Mouse (Mus musculus) midbrain, embryonic 16.5 days (tissue): ENCODE measurements around the gene Arid3b. TPM values are rescaled to one million over a fixed set of nuclear protein-coding genes. Genes with fewer than 3 reads are reported as not detected.

Source experiments
- ATAC-seq: fragments of 200-750 bp; cut with Nextera tagmentation; 2 replicates; pipeline ENCODE4 v1.8.0; 2017; ENCODE audit warnings: moderate TSS enrichment
- H3K27ac ChIP-seq: fragments of 300-500 bp; sonication (generic); 2 replicates; pipeline ENCODE4 v1.5.1; 2014; ENCODE audit warnings: mild to moderate bottlenecking, low read length, mixed read lengths
- H3K27me3 ChIP-seq: fragments of 300-500 bp; sonication (generic); 2 replicates; pipeline ENCODE4 v1.6.1; 2014; ENCODE audit warnings: low read depth, low read length, mixed read lengths; ENCODE audit not compliant: control insufficient read depth, insufficient read depth
- H3K36me3 ChIP-seq: fragments of 300-500 bp; sonication (generic); 2 replicates; pipeline ENCODE4 v1.6.1; 2014; ENCODE audit warnings: mild to moderate bottlenecking, low read length, moderate library complexity, mixed read lengths; ENCODE audit not compliant: control insufficient read depth, insufficient read depth
- H3K4me1 ChIP-seq: fragments of 300-500 bp; sonication (generic); 2 replicates; pipeline ENCODE4 v1.6.1; 2014; ENCODE audit warnings: mild to moderate bottlenecking, low read length, mixed read lengths; ENCODE audit not compliant: control insufficient read depth, insufficient read depth
- H3K4me2 ChIP-seq: fragments of 300-500 bp; sonication (generic); 2 replicates; pipeline ENCODE4 v1.6.1; 2014; ENCODE audit warnings: mild to moderate bottlenecking, low read length, mixed read lengths
- H3K4me3 ChIP-seq: fragments of 300-500 bp; sonication (generic); 2 replicates; pipeline ENCODE4 v1.5.1; 2014; ENCODE audit warnings: low read depth, mild to moderate bottlenecking, low read length, moderate library complexity, mixed read lengths
- H3K9ac ChIP-seq: fragments of 300-500 bp; sonication (generic); 2 replicates; pipeline ENCODE4 v1.6.1; 2014; ENCODE audit warnings: low read depth, low read length, mixed read lengths
- H3K9me3 ChIP-seq: fragments of 300-500 bp; sonication (generic); replicated peaks from 2 replicates; pipeline ENCODE4 v1.6.1; 2014; ENCODE audit warnings: mild to moderate bottlenecking, low read length, mixed read lengths; ENCODE audit not compliant: control insufficient read depth, poor library complexity, severe bottlenecking
- WGBS: fragments of 180-500 bp; shearing (Covaris S2); extraction: QIAGEN DNeasy Blood & Tissue Kit; methylation state at CpG from one replicate; pipeline ENCODE4 v1.1.7; 2014; 5-methylcytosine and 5-hydroxymethylcytosine counted together
- polyA plus RNA-seq: library from polyadenylated mRNA; unstranded; fragments of >200 nt; fragmentation: Nextera tagmentation; extraction: Ambion mirVana; gene quantifications from 2 replicates; pipeline ENCODE4 v1.2.1, GENCODE M21; 2015

Gene Arid3b
- polyA plus RNA-seq, 1 experiment from 2014 or later = 6.6 TPM

- Histone ChIP-seq H3K4me1 (peaks cover 42% of the 10 kb centered on the region), H3K27me3 (no peaks in the 10 kb centered on the region), H3K27ac (no peak overlapping the region), H3K4me2 (peak overlapping the region; percentile 54), H3K9me3 (no peaks in the 10 kb centered on the region), H3K36me3 (no peaks in the 10 kb centered on the region), H3K4me3 (peak overlapping the region; percentile 9; the same call in 1 of the 2 replicates), H3K9ac (peak overlapping the region; percentile 34; the same call in 1 of the 2 replicates)
- 33% methylated on average over 11 of the region's 11 CpGs for WGBS
- ATAC-seq = no peak
Measured at GRCm38 (mm10) chr9:57834629-57835417, 1.8 kb downstream of the Arid3b start.

- H3K9ac ChIP-seq = no peak overlapping the region
- 88% methylated on average over 9 of the region's 9 CpGs for WGBS
- no peak overlapping the region for H3K27ac ChIP-seq
- H3K36me3 ChIP-seq = no peaks in the 10 kb centered on the region
- no peak overlapping the region for H3K4me2 ChIP-seq
- ATAC-seq = no peak
- peaks cover 46% of the 10 kb centered on the region for H3K4me1 ChIP-seq
- no peaks in the 10 kb centered on the region for H3K9me3 ChIP-seq
- H3K27me3 ChIP-seq = no peaks in the 10 kb centered on the region
- no peak overlapping the region for H3K4me3 ChIP-seq
Measured at GRCm38 (mm10) chr9:57833762-57834471, 2.7 kb downstream of the Arid3b start.

DNA sequence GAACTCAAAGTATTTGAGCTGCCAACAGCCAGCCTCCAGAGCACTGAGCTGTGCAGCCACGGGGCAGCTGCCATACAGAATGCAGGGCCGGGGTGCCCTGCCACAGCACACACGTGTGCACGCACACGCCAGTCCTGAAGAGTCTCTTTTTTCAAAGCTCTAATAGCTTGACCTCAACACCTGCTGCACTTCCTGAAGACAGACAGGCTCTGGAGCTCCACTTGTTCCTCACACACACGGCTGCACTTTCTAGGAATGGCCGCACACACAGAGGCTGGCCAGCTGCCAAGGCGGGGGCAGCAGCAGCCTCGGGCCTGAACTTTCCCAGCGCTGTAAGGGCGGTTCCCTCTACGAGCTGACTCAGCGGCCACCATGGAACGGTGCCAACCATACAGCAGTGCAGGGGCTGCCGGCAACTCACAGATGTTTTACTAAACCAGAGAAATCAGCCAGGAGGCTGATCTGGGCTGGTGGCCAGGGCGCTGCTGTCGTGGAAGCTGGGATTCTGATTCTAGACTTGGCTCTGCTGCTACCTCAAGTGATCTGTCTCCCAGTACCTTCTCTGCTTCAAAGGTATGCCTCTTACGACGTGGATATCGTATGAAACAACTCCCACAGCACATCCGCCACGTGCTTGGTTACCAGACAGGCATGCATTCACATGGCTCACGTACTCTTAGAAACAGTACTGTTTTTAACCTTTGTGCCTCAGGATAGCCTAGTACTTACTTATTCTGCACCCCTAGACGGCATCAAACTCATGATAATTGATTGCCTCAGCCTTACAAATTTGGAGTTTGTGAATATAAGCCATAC lies 5.1 kb downstream of the Arid3b start:
- Histone ChIP-seq H3K4me1 (peaks cover 42% of the 10 kb centered on the region), H3K4me3 (no peak overlapping the region), H3K9ac (no peak overlapping the region), H3K27me3 (no peaks in the 10 kb centered on the region), H3K27ac (no peak overlapping the region), H3K36me3 (no peaks in the 10 kb centered on the region), H3K9me3 (no peaks in the 10 kb centered on the region), H3K4me2 (peak overlapping the region; percentile 33)
- peak; percentile 86 for ATAC-seq
- WGBS = 14% methylated on average over 24 of the region's 24 CpGs

DNA sequence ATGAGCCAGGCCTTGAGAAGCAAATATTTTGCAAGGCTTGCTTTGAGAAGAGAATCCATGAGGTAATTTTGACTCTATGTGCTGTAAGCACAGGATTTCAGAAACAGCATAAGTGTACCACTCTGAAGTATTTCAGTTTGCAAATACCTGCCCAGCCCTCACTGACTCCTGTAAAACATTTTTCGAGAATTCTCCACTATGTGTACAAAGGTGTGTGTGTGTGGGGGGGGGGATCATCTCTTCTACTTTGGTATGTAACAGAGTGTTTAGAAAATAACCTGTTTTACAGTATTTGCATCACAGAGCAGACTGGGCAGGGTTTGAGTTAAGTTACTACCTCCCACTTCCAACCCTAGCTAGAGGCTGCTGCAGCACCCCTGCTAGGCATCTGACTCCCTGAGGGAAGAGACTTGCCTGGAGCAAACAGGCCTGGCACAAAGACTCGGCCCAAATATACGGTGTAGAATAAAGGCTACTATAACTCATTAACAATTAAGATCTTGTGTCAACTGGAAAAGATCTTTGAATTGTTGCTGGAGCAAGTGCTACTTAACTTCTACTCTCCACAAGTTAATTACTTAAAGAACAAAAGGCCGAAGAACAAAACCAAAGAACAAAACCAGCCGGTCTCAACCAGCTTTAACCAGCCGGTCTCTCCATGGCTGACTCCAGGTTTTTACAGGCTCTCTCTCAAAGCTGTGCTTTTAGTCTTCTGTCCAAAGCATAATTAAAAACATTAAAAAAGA lies 6.6 kb downstream of the Arid3b start:
- WGBS = 25% methylated on average over 6 of the region's 6 CpGs
- Histone ChIP-seq H3K27ac (no peak overlapping the region), H3K4me3 (no peak overlapping the region), H3K9me3 (no peaks in the 10 kb centered on the region), H3K4me2 (no peak overlapping the region), H3K4me1 (peaks cover 35% of the 10 kb centered on the region), H3K27me3 (no peaks in the 10 kb centered on the region), H3K36me3 (no peaks in the 10 kb centered on the region), H3K9ac (no peak overlapping the region)
- ATAC-seq = no peak

GRCm38 (mm10) chr9:57823397-57823796 lies 13.2 kb downstream of the Arid3b start:
- Histone ChIP-seq H3K4me3 (no peak overlapping the region), H3K27ac (no peak overlapping the region), H3K36me3 (no peaks in the 10 kb centered on the region), H3K27me3 (no peaks in the 10 kb centered on the region), H3K9ac (no peak overlapping the region), H3K9me3 (no peaks in the 10 kb centered on the region), H3K4me2 (no peak overlapping the region), H3K4me1 (peaks cover 9% of the 10 kb centered on the region)
- no peak for ATAC-seq
- WGBS = 93% methylated on average over 1 of the region's 1 CpGs

GRCm38 (mm10) chr9:57822812-57823211 lies 13.8 kb downstream of the Arid3b start:
- Histone ChIP-seq H3K27ac (no peak overlapping the region), H3K4me1 (peaks cover 11% of the 10 kb centered on the region), H3K9ac (no peak overlapping the region), H3K4me2 (no peak overlapping the region), H3K4me3 (no peak overlapping the region), H3K36me3 (no peaks in the 10 kb centered on the region), H3K27me3 (no peaks in the 10 kb centered on the region), H3K9me3 (no peaks in the 10 kb centered on the region)
- 60% methylated on average over 13 of the region's 13 CpGs for WGBS
- no peak for ATAC-seq

- Histone ChIP-seq H3K4me1 (peaks cover 20% of the 10 kb centered on the region), H3K27ac (no peak overlapping the region), H3K4me2 (no peak overlapping the region), H3K9ac (no peak overlapping the region), H3K27me3 (no peaks in the 10 kb centered on the region), H3K9me3 (no peaks in the 10 kb centered on the region), H3K4me3 (no peak overlapping the region), H3K36me3 (no peaks in the 10 kb centered on the region)
- WGBS = 28% methylated on average over 16 of the region's 16 CpGs
- no peak for ATAC-seq
Measured at GRCm38 (mm10) chr9:57820186-57821080, 16.2 kb downstream of the Arid3b start.
